Mouse (Mus musculus) retina, adult 2 months (tissue): Measurements from ENCODE around the gene Pea15a.

Experiments
- DNase-seq: peaks from one replicate; pipeline ENCODE4 v3.0.0-alpha.2; 2012; ENCODE audit warnings: low read depth, low spot score

Gene Pea15a

DNA sequence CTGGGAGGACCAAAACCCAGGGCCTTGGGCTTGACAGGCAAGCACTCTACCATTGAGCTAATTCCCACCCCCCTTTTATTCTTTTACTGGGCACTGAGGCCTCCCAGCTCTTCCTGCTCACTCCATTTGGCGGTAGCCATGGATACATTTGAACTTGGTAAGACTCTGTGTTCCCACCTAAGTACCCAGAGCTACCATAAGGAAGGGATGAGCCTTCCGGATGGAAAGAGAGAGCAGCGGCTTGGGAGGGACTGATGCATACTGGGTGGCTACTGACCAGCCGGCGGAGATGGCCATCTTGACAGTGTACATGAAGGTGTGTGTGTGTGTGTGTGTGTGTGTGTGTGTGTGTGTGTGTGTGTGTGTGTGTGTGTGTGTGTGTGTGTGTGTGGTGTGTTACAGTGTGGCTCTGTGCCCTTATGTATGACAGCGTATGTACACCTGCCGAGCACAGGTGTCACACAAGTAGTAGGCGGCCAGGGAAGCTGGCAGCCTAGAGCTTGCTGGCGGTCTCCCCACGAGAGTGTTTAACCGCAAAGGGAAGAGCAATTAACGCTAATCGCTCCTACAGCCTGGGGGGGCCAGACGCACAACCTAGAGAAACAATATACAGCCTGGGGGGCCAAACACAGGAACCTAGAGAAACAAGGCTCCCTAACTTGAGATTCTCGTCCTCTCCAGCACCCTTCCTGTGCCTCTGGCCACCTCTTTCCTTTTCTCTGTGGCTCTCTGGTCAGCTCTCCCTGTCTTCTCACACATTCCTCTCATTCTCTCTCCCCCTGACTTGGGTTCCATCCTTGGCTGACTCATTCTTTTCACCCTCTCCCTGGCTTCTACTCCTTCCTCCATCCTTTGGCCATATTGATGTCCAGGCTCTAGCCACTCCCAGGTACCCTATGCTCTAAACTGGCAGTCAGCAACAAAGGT lies 1.5 kb downstream of the Pea15a start:
- no peak for DNase-seq

DNA sequence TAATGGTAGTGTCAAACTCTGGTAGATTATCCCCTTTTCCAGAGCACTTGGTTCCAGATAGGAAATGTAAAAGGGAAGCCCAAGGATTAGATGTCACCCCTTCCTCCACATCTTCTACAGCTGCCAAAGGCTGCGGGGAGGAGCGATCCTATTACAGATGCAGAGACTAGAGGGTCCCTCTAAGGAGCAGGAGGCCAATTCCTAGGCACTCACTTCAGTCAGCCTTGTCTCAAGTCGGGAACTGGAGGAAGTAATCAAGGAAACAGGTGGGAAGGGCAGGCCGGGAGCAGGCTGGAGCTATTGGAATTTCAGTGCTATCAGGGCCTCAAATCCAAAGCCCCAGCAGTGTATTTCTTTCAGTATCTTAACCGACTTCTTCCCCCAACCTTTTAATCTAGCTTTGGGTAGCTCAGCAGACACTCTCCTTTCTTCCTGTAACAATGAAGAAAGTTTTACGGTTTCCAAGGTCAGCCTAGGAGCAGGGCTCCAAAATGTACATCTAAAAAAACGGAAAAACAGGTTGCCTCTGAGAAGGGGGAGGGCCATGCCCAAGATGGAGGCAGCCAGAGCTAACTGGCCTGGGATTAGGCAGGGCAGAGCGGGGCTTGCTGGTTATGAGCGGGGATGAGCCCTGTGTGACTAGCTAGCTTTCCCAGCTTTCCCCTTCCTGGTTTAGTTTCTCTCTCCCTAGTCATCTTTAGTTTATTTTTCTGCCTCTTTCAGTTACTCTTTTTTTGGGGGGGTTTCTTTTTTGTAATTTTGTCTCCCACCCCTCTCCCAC lies 2.4 kb downstream of the Pea15a start:
- DNase-seq, result no peak

DNA sequence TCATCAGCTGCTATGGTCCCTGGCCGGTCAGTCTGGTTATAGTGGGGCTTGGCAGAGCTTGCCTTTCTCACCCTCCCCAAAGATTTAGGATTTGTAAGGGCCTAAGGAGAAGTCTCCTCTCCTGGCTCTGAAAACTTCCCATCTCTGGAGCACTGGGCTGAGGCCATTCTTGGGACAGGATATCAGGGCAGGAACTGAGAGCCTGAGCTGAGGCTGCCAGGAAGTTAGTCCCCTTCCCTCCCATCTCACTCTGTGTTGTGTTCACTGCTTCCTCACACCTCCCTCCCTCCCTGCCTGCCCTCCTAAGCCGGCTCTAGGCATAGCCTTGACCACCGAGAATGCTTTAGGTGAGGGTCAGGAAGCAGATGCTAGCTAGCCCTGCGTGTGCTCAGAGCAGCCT lies 3.0 kb downstream of the Pea15a start:
- no peak for DNase-seq

DNA sequence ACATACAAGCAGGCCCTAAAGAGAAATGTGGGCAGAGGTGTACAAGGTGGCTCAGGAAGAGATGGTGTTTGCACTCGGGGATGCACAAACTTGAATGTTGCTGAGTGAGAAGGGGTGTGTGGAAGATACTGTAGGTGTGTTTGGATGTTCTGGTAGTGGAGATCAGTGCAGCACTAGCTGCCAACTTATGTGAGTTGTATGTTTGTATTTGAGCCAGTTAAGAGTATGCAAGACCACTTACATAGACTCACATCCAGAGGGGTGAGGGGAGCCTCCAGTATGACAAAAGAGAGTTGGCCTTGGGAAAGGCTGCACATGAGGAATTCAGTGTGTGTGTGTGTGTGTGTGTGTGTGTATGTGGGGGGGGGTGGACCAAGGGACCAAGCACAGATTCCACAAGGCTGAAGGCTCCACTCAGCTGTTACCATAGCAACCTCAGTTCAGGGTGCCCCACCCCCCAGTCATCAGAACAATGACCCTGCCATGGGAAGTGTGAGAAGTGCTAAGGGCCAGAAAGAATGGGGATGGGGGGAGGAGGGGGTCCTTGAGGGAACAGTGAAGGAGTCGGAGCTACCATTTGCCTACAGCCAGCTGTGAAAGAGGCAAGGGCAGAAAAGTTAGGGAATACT lies 3.6 kb downstream of the Pea15a start:
- no peak for DNase-seq

DNA sequence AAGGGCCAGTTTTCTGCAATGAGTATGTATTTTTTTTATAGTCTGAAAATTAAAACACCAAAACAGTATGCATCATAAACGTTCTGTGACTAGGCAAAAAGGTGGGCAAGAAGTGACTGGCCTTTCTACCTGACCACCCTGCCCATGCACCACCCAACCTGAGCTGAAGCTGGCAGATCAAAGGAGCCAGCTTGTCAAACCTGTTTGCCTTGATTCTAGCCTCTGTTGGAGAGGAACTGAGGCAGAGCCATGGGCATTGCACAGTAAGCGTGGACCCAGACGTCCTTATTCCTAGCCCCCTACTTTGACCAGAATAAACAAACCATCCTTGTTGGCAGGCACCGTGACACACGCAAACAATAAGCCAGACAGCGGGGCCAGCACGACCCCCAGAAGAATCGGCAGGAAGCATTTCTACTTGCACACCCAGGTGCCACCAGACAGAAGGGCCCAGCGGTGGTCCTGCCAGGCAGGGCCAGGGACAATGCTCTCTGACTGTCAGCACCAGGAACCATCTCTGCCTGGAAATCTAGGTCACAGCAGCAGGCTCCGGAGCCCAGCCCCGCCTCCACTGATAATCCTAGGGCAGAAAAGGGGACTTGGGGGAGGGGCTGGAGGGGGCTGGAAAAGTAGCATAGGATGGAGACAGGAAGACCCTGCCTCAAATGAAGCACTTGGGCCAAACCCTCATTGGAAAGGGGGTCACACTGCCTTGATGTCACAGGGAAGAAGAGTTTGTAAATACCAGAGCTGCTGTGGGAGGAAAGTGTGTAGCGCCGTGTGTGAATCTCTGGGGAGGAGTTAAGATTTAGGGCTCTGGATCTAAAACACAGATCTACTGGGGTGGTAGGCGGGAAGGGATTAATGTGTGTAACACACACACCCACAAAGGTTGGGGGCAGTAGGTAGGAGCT lies 4.4 kb downstream of the Pea15a start:
- DNase-seq, result peak; percentile 73

DNA sequence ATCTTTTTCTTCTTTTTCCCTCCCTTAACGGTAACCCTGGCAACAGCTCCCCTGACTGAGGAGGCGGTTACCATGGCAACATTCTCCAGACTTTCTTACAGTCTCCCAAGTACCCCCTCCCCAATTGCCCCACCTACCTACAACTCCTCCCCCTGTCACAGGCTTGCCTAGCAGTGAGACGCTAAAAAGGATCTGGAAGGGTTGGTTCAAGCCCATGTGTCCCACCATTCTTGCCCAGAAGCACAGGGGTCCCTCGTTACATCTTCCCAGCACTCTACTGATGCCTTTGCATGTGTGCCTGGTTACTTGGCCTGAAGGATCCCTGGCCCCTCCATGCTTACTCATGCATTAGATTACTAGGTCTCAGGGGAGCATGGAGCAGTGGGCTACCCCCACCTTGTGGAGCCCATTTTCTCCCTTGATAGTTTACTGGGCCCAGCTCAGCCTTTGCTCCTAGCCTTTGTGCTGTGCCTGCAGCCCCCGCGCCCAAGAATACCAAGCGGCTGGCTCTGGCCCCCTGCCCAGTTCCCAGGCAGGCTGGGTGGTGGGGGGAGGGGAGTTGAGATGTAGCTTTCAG lies 5.6 kb downstream of the Pea15a start:
- no peak for DNase-seq

DNA sequence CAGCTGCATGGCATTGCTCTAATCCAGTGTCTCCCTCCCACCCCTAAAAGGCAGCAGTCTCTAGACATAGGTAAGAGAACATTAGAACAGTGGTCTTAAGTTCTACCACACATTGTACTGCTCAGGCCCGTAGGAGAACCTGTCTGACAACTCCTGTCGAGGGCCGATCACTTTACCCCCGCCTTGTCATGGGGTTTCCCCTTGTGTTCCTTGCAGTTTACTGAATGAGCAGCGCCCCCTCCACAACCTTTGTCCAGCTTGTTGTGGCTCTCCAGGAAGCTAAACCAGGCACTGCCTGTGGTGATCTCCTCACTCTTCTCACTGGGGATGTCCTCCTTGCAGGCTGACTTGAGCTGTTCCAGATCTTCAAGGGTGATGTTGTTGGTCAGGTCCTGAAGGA lies 6.4 kb downstream of the Pea15a start:
- no peak for DNase-seq

DNA sequence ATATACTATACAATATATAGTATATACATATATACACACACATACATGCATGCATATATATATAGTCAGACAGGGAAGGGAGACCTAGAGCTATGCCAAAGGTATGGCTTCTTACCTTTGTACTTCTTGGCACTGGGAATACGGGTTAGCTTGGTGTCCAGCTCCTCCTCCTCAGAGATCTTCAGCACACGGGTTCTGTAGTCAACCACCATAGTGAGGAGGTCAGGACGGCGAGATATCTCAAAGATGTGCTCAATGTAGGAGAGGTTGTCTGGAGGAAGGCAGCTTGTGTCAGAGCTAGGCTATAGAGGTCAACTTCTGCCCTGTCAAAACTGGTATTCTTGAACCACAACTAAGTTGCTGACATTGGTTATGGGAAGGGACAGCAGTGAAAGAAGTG lies 7.6 kb downstream of the Pea15a start:
- DNase-seq, result no peak

DNA sequence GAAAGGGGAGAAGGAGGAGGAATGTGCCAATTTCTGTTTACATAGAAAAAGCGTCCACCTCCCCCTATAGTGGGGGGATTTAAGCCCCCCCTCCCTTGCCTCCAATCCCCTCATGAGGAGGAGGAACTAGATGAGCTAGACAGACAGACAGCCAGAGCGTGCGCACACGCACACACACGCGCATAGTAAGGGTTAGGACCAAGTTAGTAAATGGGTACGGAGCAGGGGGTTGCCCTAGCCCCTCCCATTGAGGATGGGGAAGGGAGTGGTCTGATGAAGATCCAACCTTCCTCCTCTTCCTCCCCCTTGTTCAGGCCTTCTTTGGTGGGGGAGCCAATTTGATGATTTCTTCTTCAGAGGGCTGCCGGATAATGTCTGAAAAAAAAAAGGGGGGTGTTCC lies 8.3 kb downstream of the Pea15a start:
- DNase-seq, result no peak

DNA sequence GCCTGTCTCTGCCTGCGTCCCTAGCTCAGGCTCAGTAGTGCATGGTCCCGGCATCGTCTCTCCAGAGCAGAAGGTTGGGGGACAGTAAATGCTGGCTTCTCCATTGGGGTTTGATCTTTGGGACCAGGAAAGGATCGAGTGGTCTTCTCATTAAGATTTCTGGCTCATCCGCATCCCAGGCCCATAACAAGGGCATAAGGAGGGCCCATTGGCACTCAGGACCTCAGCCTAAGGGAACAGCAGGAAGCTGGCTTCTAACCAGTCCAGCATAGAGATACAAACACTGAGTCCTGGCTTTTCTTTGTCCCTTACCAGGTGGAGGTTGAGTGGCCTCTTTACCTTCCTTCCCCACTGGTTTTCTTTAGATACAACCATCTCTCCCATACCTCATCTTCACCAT lies 8.8 kb downstream of the Pea15a start:
- DNase-seq, result no peak

DNA sequence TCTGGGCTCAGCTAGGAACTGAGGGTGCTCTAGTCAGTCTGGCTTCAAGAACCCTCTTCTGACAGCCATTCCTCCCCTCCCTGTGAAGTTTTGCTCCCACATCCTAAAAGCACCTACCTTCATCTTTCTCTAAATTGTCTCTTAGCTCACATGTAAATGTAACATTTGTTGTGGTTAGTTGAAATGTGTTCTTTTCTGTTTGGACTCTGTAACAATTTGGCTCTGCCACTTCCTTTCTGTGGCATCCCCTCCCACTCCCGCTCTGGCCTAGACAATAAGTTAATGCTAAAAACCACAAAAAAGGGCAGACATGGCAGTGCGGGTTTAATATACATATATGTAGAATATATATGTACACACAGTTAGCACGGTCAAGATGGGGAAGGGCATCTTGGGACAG lies 9.5 kb downstream of the Pea15a start:
- no peak for DNase-seq

DNA sequence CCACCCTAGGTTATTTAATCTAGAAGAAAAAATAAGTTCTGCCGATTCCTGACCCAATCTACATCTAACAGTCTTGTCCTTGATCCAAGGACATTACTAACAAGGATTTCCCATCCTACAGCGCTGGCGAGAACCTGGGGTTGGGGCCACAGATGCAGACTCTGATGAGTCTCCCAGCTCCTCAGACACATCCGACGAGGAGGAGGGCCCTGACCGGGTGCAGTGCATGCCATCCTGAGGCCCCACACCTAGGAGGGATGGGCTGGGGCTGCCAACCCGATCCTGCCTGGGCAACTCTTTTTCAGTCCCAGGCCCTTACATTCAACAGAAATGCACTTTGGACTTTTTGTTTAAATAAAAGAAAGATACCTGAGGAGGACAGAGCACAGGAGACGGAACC lies 12.2 kb downstream of the Pea15a start:
- DNase-seq, result no peak

DNA sequence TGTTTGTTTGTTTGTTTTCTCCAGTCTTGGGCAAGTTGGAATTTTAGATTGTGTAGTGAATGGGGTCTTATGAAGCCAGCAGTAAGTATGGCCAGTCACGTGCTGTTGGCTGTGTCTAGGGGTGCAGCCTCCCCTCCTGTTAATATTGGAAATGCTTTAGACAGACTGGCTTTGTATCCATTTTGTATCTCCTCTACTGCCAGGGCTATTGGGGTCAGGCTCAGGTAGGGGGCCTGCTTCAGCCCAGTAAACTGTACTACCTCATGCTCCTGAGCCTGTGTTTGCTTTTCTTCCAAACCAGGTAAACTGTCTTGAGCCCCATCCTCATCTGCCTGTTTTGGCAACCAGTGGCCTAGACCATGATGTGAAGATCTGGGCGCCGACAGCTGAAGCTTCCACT lies 14.4 kb downstream of the Pea15a start:
- no peak for DNase-seq

DNA sequence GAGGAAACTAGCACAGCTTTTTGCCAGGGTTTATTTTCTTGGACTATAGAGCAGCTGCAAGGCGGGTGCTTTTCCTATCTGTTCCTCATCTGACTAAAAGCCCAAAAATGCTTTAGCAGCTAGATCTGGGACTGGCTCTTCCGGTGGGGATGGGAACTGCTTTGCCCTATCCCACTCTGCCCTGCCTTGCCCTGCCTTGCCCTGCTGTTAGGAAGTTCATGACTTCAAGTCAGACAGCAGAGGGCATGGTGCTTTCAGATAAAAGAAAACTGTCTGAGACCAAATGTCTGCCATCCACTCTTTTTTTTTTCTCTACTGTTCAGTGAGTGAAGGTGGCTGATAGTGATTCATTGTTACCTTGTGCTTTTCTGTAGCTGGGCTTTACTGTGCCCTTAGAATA lies 15.0 kb downstream of the Pea15a start:
- DNase-seq, result no peak

DNA sequence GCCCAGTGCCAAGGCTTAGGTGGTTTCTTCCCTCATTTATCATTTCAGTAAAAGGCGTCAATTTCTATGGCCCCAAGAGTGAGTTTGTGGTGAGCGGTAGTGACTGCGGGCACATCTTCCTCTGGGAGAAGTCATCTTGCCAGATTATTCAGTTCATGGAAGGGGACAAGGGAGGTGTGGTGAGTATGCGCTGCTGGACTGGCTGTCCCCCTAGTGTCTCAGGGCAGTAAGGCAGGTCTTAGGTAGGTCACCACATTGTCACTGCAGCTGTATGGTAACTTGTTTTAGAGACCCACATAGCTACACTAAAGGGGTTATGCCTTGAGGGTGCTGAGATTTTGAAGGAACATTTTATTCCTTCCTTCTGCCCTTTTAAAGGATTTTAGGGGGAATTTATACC lies 17.7 kb downstream of the Pea15a start:
- no peak for DNase-seq

DNA sequence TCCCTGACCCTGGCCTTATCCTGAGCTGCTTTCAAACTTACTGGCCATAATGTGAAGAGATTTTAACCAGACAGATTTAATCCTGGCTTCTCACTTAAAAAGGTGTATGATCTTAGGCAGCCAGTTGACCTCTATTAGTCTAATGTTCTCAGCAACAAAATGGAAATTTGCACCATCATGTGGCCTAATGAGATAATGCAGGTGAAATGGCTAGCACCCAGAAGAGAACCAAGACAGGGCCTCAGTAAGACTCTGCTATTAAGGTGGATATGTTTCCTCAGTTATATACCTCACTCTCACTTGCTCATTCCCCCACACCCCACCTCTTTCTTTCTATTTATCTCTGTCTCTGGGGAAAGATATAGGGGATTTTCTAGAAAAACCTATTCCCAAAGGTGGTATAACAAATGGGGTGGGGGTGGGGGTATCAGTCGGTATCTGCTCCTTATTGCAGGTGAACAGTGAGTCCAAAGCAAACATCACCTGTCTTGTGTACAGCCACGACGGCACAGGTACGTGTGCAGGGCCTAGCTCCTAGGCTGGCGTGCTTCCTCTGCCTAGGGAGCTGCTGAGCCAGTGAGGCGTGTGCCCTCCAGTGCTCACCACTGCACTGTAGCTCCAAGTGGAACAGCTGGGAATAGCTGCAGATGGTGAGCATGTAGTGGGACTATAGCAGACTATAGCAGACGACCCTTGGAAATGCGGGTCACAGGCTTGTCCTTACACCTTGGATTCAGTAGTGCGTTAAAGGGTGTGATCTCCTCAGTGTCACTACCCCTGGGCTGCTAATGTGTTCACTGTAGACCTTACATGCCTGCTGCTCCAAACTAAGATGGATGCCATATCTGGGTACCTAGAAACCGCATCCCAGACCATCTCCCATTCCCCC lies 20.0 kb downstream of the Pea15a start:
- no peak for DNase-seq

DNA sequence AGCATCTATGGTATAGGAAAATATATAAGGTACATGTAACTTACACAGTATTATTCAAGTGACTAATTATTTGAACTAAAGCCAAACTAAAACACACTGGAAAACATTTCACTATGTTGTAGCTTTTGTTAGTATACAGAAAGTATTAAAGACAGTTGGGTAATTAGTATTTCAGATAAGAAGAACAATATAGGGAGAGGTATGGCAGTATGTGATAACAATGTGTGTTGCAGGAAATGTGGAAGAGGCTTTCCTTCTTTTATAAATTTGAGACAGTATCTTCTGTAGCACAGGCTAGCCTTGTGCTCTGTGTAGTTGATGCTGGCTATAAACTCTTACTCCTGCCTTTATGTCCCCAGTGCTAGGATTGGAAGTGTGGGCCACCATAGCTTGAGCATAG lies 22.7 kb downstream of the Pea15a start:
- DNase-seq, result no peak

DNA sequence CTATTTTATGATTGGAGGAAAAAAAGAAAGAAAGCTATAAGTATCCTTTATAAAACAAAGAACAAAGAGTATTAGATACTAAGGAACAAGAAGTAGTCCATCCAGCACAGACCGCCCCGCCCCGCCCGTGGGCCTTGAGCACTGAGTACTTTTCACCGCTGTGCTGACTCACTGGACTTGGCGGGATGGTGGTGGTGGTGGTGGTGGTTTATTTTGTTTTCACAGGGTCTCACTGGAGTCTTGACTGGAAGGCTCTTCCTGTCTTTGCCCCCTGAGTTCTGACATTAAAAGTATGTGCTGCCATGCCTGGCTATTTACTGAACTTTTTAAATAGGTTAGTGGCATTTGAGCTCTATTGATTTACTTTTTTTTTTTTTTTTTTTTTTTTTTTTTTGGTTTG lies 23.5 kb downstream of the Pea15a start:
- DNase-seq, result no peak

DNA sequence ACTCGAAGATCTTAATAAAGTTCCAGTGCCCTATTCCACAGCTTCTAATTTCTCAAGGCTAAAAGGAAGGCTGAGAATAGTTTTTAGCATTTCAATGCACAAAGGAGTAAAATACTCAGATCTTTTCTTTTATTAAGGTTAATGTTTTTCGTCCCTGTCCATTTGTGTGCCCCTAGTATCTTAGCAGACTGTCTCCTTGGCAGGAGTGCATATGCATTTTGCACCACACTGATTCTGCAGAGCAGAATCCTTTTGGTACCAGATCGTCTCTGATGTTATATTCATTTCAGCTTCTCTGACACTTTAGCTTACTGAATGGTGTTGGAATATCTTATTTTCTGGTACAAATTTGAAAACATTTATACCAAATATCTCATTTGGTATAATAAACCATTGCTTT lies 24.8 kb downstream of the Pea15a start:
- DNase-seq, result no peak

DNA sequence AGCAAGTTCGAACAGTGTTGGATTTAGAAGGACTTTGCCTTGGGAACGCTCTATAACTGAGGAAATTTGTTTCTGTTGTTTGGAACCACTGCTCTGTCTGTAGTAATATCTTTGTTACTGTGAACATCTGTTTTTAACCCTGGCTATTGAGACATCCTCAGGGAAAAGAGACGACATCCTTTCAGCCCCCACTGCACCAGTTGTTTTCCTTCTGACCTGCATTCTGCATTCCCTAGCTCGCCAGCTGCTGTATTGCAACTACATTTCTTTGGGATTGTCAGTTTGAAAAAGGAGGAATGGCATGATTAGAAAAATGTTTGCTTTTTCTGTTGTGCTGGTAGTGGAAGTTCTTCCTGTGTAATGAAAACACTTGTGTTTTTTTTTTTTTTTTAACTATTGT lies 25.7 kb downstream of the Pea15a start:
- DNase-seq, result no peak
